Mouse (Mus musculus) forebrain, embryonic 13.5 days (tissue): ENCODE measurements around the gene Ilf3. TPM values are rescaled to one million over a fixed set of nuclear protein-coding genes. Genes with fewer than 3 reads are reported as not detected.

Source experiments
- ATAC-seq: fragments of 200-750 bp; cut with Nextera tagmentation; 2 replicates; pipeline ENCODE4 v1.8.0; 2017
- H3K27ac ChIP-seq: fragments of 300-500 bp; sonication (generic); 2 replicates; pipeline ENCODE4 v1.5.1; 2015; ENCODE audit warnings: inconsistent platforms, mild to moderate bottlenecking, moderate library complexity
- H3K27me3 ChIP-seq: fragments of 300-500 bp; sonication (generic); 2 replicates; pipeline ENCODE4 v1.6.1; 2015; ENCODE audit warnings: mild to moderate bottlenecking, inconsistent platforms
- H3K36me3 ChIP-seq: fragments of 300-500 bp; sonication (generic); 2 replicates; pipeline ENCODE4 v1.6.1; 2015; ENCODE audit warnings: mild to moderate bottlenecking, inconsistent platforms; ENCODE audit not compliant: poor library complexity, severe bottlenecking
- H3K4me1 ChIP-seq: fragments of 300-500 bp; sonication (generic); 2 replicates; pipeline ENCODE4 v1.6.1; 2015; ENCODE audit warnings: inconsistent platforms
- H3K4me2 ChIP-seq: fragments of 300-500 bp; sonication (generic); 2 replicates; pipeline ENCODE4 v1.6.1; 2015; ENCODE audit warnings: inconsistent platforms, mild to moderate bottlenecking, moderate library complexity
- H3K4me3 ChIP-seq: fragments of 300-500 bp; sonication (generic); 2 replicates; pipeline ENCODE4 v1.5.1; 2015; ENCODE audit warnings: mild to moderate bottlenecking, inconsistent platforms
- H3K9ac ChIP-seq: fragments of 300-500 bp; sonication (generic); 2 replicates; pipeline ENCODE4 v1.6.1; 2015; ENCODE audit warnings: mild to moderate bottlenecking, inconsistent platforms
- H3K9me3 ChIP-seq: fragments of 300-500 bp; sonication (generic); replicated peaks from 2 replicates; pipeline ENCODE4 v1.6.1; 2016; ENCODE audit warnings: inconsistent platforms
- WGBS: fragments of 180-500 bp; shearing (Covaris S2); methylation state at CpG from one replicate; pipeline ENCODE4 v1.1.7; 2015; 5-methylcytosine and 5-hydroxymethylcytosine counted together
- polyA plus RNA-seq: library from polyadenylated mRNA; unstranded; fragments of >200 nt; fragmentation: Nextera tagmentation; extraction: Ambion mirVana; gene quantifications from 2 replicates; pipeline ENCODE4 v1.2.1, GENCODE M21; 2015

The Ilf3 gene
- polyA plus RNA-seq, 1 experiment from 2014 or later: 310 TPM

GRCm38 (mm10) chr9:21432066-21432465 lies 64.4 kb downstream of the Ilf3 start:
- no peaks in the 10 kb centered on the region for H3K9me3 ChIP-seq
- H3K4me1 ChIP-seq: peaks cover 61% of the 10 kb centered on the region
- no peak overlapping the region for H3K4me3 ChIP-seq
- 85% methylated on average over 7 of the region's 7 CpGs for WGBS
- H3K27me3 ChIP-seq: no peaks in the 10 kb centered on the region
- 0 out of 2 replicates have a peak overlapping the region, but pooled peaks have one; percentile 80 for H3K27ac ChIP-seq
- no peak for ATAC-seq
- H3K36me3 ChIP-seq: no peaks in the 10 kb centered on the region
- H3K4me2 ChIP-seq: no peak overlapping the region
- H3K9ac ChIP-seq: no peak overlapping the region

GRCm38 (mm10) chr9:21433766-21434165 lies 66.1 kb downstream of the Ilf3 start:
- Histone ChIP-seq H3K4me2 (no peak overlapping the region), H3K27ac (no peak overlapping the region), H3K4me1 (peaks cover 49% of the 10 kb centered on the region), H3K4me3 (no peak overlapping the region), H3K9ac (no peak overlapping the region), H3K9me3 (no peaks in the 10 kb centered on the region), H3K36me3 (no peaks in the 10 kb centered on the region), H3K27me3 (no peaks in the 10 kb centered on the region)
- 84% methylated on average over 8 of the region's 8 CpGs for WGBS
- no peak for ATAC-seq

- Histone ChIP-seq H3K4me1 (peaks cover 43% of the 10 kb centered on the region), H3K4me2 (no peak overlapping the region), H3K9ac (no peak overlapping the region), H3K36me3 (no peaks in the 10 kb centered on the region), H3K9me3 (no peaks in the 10 kb centered on the region), H3K27ac (no peak overlapping the region), H3K27me3 (no peaks in the 10 kb centered on the region), H3K4me3 (no peak overlapping the region)
- ATAC-seq: no peak
- WGBS: 90% methylated on average over 2 of the region's 2 CpGs
Observed at GRCm38 (mm10) chr9:21434410-21434809, 66.7 kb downstream of the Ilf3 start.

GRCm38 (mm10) chr9:21435777-21436635 lies 68.3 kb downstream of the Ilf3 start:
- Histone ChIP-seq H3K27me3 (no peaks in the 10 kb centered on the region), H3K4me3 (no peak overlapping the region), H3K9ac (no peak overlapping the region), H3K4me1 (peaks cover 27% of the 10 kb centered on the region), H3K36me3 (no peaks in the 10 kb centered on the region), H3K9me3 (no peaks in the 10 kb centered on the region), H3K27ac (no peak overlapping the region), H3K4me2 (no peak overlapping the region)
- WGBS: 93% methylated on average over 7 of the region's 7 CpGs
- no peak for ATAC-seq

GRCm38 (mm10) chr9:21437577-21437976 lies 69.9 kb downstream of the Ilf3 start:
- Histone ChIP-seq H3K27me3 (no peaks in the 10 kb centered on the region), H3K4me3 (no peak overlapping the region), H3K36me3 (no peaks in the 10 kb centered on the region), H3K4me2 (no peak overlapping the region), H3K9me3 (no peaks in the 10 kb centered on the region), H3K27ac (no peak overlapping the region), H3K4me1 (peaks cover 14% of the 10 kb centered on the region), H3K9ac (no peak overlapping the region)
- 87% methylated on average over 6 of the region's 6 CpGs for WGBS
- ATAC-seq: no peak

- WGBS: 66% methylated on average over 3 of the region's 3 CpGs
- H3K4me1 ChIP-seq: peaks cover 12% of the 10 kb centered on the region
- no peak for ATAC-seq
- H3K27me3 ChIP-seq: no peaks in the 10 kb centered on the region
- H3K4me2 ChIP-seq: no peak overlapping the region
- H3K9me3 ChIP-seq: no peaks in the 10 kb centered on the region
- no peak overlapping the region for H3K27ac ChIP-seq
- no peaks in the 10 kb centered on the region for H3K36me3 ChIP-seq
- H3K4me3 ChIP-seq: no peak overlapping the region
- H3K9ac ChIP-seq: no peak overlapping the region
Observed at GRCm38 (mm10) chr9:21438219-21438618, 70.5 kb downstream of the Ilf3 start.

- Histone ChIP-seq H3K27ac (no peak overlapping the region), H3K9ac (no peak overlapping the region), H3K4me2 (no peak overlapping the region), H3K4me1 (peaks cover 5% of the 10 kb centered on the region; the same call in 1 of the 2 replicates), H3K27me3 (no peaks in the 10 kb centered on the region), H3K36me3 (no peaks in the 10 kb centered on the region), H3K4me3 (no peak overlapping the region), H3K9me3 (no peaks in the 10 kb centered on the region)
- WGBS: 82% methylated on average over 3 of the region's 3 CpGs
- ATAC-seq: no peak
Observed at GRCm38 (mm10) chr9:21439456-21439855, 71.8 kb downstream of the Ilf3 start.

- H3K9me3 ChIP-seq: no peaks in the 10 kb centered on the region
- H3K4me2 ChIP-seq: no peak overlapping the region
- no peak overlapping the region for H3K4me3 ChIP-seq
- peaks cover 5% of the 10 kb centered on the region; the same call in 1 of the 2 replicates for H3K4me1 ChIP-seq
- H3K27me3 ChIP-seq: no peaks in the 10 kb centered on the region
- 91% methylated on average over 2 of the region's 2 CpGs for WGBS
- ATAC-seq: no peak
- H3K9ac ChIP-seq: no peak overlapping the region
- no peaks in the 10 kb centered on the region for H3K36me3 ChIP-seq
- no peak overlapping the region for H3K27ac ChIP-seq
Observed at GRCm38 (mm10) chr9:21439914-21440313, 72.2 kb downstream of the Ilf3 start.

- Histone ChIP-seq H3K36me3 (0 out of 2 replicates have a peak, but pooled peaks cover 4% of the 10 kb centered on the region), H3K9ac (no peak overlapping the region), H3K27me3 (no peaks in the 10 kb centered on the region), H3K27ac (no peak overlapping the region), H3K9me3 (no peaks in the 10 kb centered on the region), H3K4me1 (peaks cover 5% of the 10 kb centered on the region; the same call in 1 of the 2 replicates), H3K4me3 (no peak overlapping the region), H3K4me2 (no peak overlapping the region)
- ATAC-seq: no peak
Observed at GRCm38 (mm10) chr9:21440387-21440786, 72.7 kb downstream of the Ilf3 start.

- Histone ChIP-seq H3K9ac (no peak overlapping the region), H3K36me3 (0 out of 2 replicates have a peak, but pooled peaks cover 10% of the 10 kb centered on the region), H3K4me1 (no peaks in the 10 kb centered on the region), H3K4me2 (no peak overlapping the region), H3K27me3 (no peaks in the 10 kb centered on the region), H3K9me3 (no peaks in the 10 kb centered on the region), H3K27ac (no peak overlapping the region), H3K4me3 (no peak overlapping the region)
- WGBS: 95% methylated on average over 8 of the region's 8 CpGs
- no peak for ATAC-seq
Observed at GRCm38 (mm10) chr9:21443853-21444252, 76.2 kb downstream of the Ilf3 start.

GRCm38 (mm10) chr9:21444574-21444973 lies 76.9 kb downstream of the Ilf3 start:
- no peaks in the 10 kb centered on the region for H3K4me1 ChIP-seq
- H3K27ac ChIP-seq: no peak overlapping the region
- 94% methylated on average over 4 of the region's 4 CpGs for WGBS
- H3K4me2 ChIP-seq: no peak overlapping the region
- no peak overlapping the region for H3K4me3 ChIP-seq
- H3K9ac ChIP-seq: no peak overlapping the region
- 0 out of 2 replicates have a peak, but pooled peaks cover 10% of the 10 kb centered on the region for H3K36me3 ChIP-seq
- H3K27me3 ChIP-seq: no peaks in the 10 kb centered on the region
- H3K9me3 ChIP-seq: no peaks in the 10 kb centered on the region
- ATAC-seq: no peak

GRCm38 (mm10) chr9:21445081-21445744 lies 77.5 kb downstream of the Ilf3 start:
- Histone ChIP-seq H3K36me3 (0 out of 2 replicates have a peak, but pooled peaks cover 10% of the 10 kb centered on the region), H3K4me1 (no peaks in the 10 kb centered on the region), H3K4me2 (no peak overlapping the region), H3K27me3 (no peaks in the 10 kb centered on the region), H3K27ac (no peak overlapping the region), H3K9me3 (no peaks in the 10 kb centered on the region), H3K9ac (no peak overlapping the region), H3K4me3 (no peak overlapping the region)
- no peak for ATAC-seq
- 96% methylated on average over 6 of the region's 6 CpGs for WGBS
